Mouse (Mus musculus) lung, postnatal 25 days (tissue): ENCODE results near the gene Gga1.

Source experiments
- DNase-seq: peaks from one replicate; pipeline ENCODE4 v3.0.0; 2022; ENCODE audit warnings: low spot score

Gene Gga1

DNA sequence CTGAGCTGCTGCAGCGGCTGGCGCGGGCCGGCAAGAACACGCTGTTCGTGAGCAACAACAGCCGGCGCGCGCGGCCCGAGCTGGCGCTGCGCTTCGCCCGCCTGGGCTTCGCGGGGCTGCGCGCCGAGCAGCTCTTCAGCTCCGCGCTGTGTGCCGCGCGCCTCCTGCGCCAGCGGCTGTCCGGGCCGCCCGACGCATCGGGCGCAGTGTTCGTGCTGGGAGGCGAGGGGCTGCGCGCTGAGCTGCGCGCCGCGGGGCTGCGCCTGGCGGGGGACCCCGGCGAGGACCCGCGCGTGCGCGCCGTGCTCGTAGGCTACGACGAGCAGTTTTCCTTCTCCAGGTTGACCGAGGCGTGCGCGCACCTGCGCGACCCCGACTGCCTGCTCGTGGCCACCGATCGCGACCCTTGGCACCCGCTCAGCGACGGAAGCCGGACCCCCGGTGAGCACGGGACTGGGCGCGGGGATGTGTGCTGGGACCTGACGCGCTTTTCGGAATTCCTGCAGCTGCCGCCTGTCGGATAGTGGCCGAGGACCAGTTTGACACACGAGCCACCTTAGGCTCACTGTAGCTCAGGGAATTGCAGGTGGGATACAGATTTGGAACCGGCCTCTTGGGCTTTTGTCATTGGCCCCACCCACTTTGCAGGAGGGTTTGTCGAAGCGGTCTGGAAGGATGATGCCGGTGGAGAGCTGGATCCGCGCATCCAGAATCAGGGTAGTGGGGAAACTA is 37.3 kb downstream of the Gga1 start:
- no peak for DNase-seq

GRCm38 (mm10) chr15:78914823-78915659 is 38.1 kb downstream of the Gga1 start:
- no peak for DNase-seq

- peak; percentile 83 for DNase-seq
Observed at GRCm38 (mm10) chr15:78915660-78916017, 38.6 kb downstream of the Gga1 start.

GRCm38 (mm10) chr15:78916052-78916826 is 39.2 kb downstream of the Gga1 start:
- no peak for DNase-seq

GRCm38 (mm10) chr15:78918126-78918525 is 41.1 kb downstream of the Gga1 start:
- DNase-seq = no peak

DNA sequence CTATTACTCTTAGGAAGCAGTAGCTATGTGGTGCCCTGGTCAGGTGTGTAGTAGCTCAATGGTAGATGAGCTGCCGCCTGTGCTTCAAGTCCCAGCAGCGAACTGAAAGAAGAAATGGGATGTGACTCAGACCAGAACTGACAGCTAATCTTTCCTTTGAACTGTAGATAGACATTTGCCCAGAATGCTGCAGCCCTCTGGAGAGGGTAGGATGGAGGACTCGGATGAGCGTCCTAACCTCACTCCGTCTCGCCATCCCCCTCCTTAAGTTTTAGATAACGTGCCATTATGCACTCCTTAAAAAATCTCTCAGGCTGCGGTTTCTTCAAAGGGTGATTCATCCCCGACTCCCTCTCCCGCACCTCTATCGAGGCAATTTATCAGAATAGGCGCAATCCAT is 42.9 kb downstream of the Gga1 start:
- no peak for DNase-seq

DNA sequence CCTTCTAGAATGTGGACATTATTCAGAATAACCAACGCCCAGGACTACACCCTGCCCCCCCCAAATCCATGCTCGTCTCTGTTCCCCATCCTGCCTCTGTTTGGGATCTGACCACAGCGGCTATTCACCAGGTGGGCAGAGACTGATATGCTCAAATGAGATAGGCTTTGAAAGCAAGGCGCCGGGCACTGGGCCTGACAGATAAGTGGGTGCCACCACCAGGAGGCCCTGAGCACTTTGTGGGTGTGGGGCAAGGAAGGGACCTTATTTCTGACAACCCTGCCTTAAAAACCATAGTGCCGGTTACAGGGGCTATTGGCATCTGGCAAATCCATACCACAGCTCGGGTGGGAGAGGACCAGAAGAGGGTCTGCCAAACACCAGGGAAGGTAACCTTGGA is 45.7 kb downstream of the Gga1 start:
- DNase-seq = no peak

DNA sequence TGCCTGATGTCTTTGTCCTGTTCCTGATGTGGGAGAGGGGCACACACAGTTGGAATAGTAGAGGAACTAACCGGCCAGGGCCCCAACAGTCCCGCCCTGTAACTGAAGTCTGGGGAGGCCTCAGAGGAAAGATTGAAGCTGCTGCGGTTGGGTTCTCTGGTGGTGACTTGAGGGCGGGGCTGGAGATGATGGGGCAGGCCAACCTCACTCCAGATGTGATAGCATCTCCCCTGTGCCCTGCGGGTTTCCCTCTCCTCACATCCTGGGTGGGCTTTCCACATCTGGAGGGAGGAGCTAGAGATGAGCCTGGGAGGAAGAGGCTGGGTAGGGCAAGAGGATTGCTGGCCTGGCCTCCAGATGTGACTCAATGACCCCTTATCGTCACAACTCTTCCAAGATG is 46.6 kb downstream of the Gga1 start:
- DNase-seq = no peak

DNA sequence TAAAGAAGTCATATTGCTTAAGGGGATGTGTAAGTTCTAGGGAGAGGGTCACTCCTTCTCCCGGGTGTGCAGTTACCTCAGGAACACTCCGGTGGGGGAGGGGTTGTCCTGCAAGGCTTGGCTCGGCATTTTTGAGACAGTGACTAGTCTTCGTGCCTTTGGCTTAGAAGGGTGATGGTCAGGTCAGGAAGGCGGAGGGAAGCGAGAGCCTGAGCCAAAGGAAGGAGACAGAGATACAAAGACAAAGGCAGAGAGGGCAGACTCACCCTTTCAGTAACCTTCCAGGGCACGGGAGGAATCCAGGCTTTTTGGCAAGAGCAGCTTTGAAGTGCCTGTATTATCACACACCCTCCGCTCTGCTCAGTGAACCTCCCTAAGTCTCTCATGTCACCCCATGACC is 48.1 kb downstream of the Gga1 start:
- no peak for DNase-seq

DNA sequence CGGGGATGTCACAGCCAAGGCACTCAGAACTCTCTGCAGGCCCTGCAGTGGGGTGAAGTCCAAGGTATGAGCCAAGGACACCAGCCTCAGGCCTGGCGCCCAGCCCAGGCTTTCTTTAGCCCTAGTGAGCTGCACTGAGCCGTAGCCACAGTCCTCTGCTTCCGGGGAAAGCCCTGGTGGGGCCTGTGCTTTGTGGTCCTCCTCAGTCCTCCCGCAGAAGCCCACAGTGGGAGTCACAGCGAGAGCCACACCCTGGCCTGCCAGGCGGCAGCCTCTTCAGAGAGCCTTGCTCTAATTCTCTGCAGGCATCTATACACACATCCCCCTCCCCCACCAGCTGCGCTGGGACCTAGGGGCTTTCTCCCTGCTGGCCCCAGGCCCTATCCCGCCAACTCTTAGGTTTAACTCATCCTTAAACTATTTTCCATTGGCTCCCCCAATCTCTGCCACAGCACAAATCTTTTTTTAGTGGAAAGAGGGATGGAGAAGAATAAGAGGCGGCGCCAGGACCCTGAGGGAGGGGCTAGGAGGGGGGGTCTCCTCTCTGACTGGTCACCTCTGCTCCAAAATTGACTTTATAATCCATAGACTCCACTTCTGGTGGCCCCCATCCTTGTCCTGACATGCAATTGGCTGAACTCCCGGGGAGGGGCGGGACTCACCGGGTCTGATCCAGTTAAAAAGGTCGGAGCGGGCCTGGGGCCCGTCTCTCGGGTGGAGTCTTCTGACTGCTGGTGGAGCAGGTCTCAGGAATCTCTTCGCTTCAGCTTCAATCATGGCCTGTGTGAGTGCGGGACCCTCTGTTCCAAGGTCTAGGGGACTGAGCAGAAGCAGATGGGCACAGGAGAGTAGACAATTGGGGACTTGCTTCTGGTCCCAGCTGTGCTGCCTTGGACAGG is 49.3 kb downstream of the Gga1 start, which contains the start of gene Lgals1:
Lgals1 (plus strand) TSS at position 705 of the 899 bp plus-strand sequence.
- DNase-seq = peak; percentile 84

DNA sequence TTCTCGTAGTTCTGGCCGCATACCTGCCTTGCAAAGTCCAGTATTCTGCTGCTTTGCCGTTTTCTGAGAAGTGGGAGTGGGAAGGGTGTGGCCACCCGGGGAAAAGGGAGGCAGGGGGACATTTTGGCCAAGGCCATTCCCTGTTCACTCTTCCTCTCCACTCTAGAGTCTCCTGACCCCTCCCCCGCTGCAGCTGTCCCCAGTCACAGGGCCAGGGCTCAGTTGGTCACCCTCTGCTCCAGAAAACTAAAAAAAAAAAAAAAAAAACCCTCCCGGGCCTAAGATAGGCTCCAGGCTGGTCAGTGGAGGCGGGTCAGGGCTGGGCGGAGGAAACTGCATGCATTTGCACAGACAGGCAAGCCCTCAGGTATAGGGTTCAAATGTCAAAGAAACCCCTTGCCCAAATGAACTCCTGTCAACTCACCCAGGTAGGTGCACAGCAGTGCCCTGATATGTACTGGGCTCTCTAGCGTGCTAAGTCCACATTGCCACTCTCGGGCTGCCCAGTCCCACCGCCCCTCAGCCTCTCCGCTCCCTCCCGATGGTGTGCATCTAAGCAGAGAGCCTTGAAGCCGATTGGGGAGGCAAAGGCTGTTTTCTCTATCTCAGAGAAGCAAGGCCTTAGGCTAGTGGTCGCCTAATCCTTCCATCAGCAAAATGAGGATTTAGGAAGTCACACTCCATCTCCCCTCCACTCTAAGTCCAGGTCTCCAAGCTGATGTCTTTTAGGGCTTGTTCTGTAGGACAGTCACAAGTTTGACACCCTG is 50.2 kb downstream of the Gga1 start:
- DNase-seq = no peak

- peak; percentile 83 for DNase-seq
Observed at GRCm38 (mm10) chr15:78927788-78928457, 50.9 kb downstream of the Gga1 start.

DNA sequence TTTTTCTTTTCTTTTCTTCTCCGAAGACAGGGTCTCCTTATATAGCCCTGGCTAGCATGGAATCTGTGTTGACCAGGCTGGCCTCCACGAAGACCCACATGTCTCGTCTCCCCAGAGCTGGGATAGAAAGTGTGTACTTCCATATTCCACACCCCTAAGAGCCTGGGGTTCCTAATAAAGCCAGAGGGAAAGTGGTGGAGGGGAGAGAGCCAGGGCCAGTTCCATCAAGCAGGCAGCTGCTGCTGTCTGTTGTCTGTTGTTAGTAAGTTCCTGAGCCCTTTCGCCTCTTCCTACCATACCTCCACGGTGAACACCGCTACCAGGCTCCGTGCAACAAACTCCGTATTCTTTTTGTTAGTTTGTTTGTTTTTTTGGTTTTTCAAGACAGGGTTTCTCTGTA is 51.5 kb downstream of the Gga1 start:
- DNase-seq = no peak

- DNase-seq = no peak
Observed at GRCm38 (mm10) chr15:78930192-78930706, 53.3 kb downstream of the Gga1 start.

GRCm38 (mm10) chr15:78930801-78931426 is 53.9 kb downstream of the Gga1 start:
- DNase-seq = no peak

GRCm38 (mm10) chr15:78931577-78931976 is 54.6 kb downstream of the Gga1 start:
- DNase-seq = peak; percentile 72

DNA sequence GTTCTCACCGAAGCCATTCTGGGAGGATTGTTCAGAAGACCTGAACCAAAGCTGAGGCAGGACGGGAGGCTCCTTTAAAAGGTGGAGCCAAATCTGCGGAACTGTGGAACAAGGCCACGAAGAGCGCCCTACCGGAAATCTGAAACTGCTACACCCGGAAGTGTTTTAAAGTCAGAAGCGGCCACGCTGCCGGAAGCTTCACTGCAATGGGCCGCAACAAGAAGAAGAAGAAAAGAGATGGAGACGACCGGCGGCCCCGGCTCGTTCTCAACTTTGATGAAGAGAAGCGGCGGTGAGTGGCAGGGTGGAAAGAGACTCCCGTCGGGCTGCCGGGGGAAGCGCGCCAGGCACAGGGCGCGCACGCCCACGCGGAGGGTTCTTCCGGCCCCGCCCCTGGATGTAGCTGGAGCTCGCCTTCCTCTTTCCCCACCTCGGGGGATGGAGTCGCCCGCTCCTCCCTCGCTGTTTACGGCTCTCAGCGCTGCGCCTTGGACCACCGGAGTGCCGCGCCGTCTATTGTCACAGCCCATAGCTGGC is 57.9 kb downstream of the Gga1 start, which contains the start of gene Nol12:
Nol12 (plus strand) TSS at position 150 of the 537 bp plus-strand sequence.
- peak; percentile 89 for DNase-seq

DNA sequence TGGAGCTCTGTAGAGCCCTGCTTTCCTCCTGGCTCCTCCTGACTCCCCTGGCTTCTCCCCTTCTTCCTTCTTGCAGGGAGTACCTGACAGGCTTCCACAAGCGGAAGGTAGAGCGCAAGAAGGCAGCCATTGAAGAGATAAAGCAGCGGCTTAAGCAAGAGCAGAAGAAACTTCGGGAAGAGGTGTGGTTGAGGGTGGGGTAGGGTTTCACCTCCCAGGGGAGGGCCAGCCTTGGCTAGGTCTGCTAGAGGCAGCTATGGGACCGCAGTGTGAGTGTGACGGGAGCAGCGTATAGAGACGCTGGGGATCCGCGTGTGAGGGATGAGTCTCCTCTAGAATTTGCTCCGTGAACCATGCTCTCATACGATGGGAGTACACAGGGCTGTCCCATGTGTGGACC is 59.4 kb downstream of the Gga1 start:
- DNase-seq = no peak

GRCm38 (mm10) chr15:78937311-78937710 is 60.3 kb downstream of the Gga1 start:
- DNase-seq = no peak
